Mouse (Mus musculus): ENCODE data around the gene Olfr1392.

DNA sequence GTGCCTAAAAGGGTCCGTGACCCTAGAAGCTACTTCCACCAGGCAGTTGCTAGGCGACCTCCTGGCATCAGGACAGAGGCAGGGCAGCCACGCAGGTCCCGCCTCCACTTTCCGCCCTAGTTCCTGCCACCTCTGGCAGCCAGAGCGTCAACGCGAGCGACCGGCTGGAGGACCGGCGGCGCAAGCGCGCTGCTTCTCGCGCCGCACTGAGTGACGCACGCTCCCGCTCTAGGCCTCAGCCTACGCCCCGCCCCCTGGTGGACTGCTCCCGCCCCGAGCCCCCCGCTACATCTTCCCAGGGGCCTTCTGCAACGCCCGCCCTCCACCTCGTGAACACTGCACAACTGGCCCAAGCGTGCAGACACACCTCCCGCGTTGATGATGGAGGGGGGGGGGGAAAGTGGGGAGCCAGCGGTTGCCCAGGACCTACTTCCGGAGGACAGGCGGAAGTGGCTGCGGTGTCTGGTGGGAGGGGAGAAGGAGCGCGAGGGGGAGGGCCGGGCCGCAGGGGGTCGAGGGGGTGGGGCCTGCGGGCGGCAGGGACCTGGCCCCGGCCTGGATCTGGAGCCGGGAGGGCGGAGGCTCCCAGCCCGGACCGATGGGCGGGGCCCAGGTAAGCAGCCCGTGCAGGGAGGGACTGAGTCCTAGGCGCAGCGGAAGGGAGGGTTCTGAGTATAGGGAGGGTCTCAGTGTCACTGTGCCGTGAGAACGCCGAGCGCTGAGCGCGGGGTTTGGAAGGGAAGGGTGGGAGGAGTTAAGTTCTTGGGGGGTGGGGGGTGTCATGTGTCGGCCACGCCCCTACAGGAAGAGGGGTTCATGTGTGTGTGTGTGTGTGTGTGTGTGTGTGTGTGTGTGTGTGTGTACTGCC is 41.1 kb upstream of the Olfr1392 start, which contains the start of gene Mgat1:
- no peak for TF ChIP-seq CTCF (IDR thresholded peaks at IDR 0.05; ENCODE audit: borderline replicate concordance, insufficient read depth, low read length)
- TF ChIP-seq POLR2A (IDR thresholded peaks at IDR 0.05; ENCODE audit: low read depth, low read length) = peak; percentile 83

All from embryonic fibroblast, embryonic 13.5 days (primary cell).